Mouse (Mus musculus) neutrophil, adult 5-6 weeks (primary cell): Measurements from ENCODE around the gene Ces1b. TPM values are rescaled to one million over a fixed set of nuclear protein-coding genes. Genes with fewer than 3 reads are reported as not detected.

Experiments
- ATAC-seq: fragments of 151-379, 151-347 bp; 2 replicates; pipeline ENCODE4 v1.8.0; 2017; ENCODE audit warnings: mild to moderate bottlenecking, moderate TSS enrichment; ENCODE audit not compliant: insufficient number of reproducible peaks, poor library complexity, low FRiP score, severe bottlenecking; ENCODE audit errors: extremely low read depth
- total RNA-seq: library from RNA; stranded (forward); fragments of 200-1000 nt; gene quantifications from 2 replicates; pipeline ENCODE4 v1.2.3, GENCODE M21; 2017

The Ces1b gene
- not detected in 2 replicates for total RNA-seq

DNA sequence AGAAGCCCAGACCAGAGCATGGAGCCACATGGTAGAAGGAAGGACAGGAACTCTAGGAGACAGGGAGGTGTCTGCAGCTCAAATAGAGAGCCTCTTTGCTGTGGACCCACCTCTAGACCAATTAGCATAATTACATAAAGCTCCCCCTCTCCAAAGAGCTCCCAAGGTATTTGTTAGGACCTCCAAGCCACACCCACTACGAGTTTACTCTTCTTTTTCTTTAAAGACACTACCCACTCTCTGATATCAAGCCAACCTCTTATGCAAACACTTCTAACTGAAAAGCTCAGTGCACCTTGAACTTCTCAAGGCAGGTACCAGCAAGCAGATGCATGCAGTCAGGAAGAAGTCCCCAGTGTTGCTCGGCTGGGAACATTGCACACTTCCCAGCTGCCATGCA lies at the start of gene Ces1b:
TSS of gene Ces1b (minus strand) at position 131 of the 400 bp plus-strand sequence.
- no peak for ATAC-seq

- no peak for ATAC-seq
Observed at GRCm38 (mm10) chr8:93126476-93126875, 46.7 kb upstream of the Ces1b start.

DNA sequence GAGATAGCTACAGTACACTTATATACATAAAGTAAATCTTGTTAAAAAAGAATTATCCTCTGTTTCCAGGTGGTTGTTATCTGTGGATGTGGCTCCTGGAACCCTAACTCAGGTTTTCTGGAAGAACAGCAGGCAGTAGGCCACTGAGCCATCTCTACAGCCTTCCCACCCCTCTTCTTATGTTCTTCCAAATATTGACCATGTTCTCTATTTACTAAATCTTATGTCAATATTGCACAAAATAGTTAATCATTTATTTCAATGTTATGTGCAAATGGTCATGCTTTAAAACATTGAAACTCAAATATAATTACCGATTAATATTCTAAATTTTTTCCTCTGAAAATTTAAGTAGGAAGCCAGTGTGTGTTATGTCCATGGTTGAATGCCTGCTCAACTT lies 42.2 kb upstream of the Ces1b start:
- ATAC-seq, result no peak

- no peak for ATAC-seq
Observed at GRCm38 (mm10) chr8:93095376-93095775, 15.6 kb upstream of the Ces1b start.

DNA sequence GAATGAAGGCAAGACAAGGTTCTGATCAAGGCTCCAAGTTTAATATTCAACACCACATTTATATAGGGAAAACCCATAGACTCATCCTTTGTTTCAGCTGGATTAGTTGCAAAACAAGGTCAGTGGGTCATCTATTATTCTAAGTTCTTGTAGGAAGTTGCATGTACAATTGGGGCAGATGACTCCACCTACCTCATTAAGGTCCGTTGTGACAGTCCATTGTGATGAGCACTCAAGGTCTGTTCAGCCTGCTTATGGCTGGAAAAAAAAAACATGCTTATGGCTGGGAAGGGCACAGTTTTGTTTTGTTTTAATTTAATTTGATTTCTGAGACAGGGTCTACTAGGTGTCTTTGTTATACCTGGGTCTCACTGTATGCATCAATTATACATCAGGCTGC lies 11.5 kb upstream of the Ces1b start:
- no peak for ATAC-seq

DNA sequence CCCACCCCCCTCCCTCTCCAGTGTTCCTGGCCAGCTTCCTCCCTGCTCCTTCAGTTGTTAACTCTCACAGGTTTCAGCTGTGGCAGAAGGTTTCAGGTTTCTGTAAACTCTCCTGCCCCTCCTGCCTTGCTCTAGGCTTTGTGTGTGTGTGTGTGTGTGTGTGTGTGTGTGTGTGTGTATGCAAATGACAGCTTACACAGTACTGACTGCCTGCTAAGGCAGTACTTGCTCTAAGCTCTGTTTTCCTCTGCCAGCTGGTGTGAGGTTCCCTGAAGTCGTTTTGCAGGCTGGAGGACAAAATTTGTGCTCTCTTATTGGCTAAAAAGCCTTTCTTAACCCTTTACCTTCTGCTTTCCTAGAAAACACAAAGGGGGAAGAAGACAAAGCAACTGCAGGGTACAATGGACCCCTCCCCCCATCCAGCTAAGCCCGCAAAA lies 8.9 kb upstream of the Ces1b start:
- ATAC-seq, result no peak

- no peak for ATAC-seq
Observed at GRCm38 (mm10) chr8:93088193-93088592, 8.4 kb upstream of the Ces1b start.

DNA sequence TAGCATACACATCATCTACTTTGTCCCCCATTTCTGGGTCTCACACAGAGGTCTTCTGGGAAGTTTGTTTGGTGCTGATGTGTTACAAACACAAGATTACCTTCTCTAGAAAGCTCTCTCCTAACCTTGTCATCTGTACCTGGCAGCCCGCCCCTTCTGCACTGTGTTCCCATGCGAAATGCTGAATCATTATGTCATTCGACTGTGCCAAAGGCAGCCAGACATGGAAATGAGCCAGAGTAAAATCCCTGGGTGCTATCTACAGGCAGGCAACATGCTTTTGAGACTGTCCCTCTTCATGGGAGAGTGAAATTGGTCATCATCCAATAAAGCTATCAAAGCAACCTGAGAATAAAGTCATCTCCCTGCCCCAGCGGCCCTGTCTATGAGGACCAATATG lies 4.6 kb downstream of the Ces1b start:
- ATAC-seq, result no peak

DNA sequence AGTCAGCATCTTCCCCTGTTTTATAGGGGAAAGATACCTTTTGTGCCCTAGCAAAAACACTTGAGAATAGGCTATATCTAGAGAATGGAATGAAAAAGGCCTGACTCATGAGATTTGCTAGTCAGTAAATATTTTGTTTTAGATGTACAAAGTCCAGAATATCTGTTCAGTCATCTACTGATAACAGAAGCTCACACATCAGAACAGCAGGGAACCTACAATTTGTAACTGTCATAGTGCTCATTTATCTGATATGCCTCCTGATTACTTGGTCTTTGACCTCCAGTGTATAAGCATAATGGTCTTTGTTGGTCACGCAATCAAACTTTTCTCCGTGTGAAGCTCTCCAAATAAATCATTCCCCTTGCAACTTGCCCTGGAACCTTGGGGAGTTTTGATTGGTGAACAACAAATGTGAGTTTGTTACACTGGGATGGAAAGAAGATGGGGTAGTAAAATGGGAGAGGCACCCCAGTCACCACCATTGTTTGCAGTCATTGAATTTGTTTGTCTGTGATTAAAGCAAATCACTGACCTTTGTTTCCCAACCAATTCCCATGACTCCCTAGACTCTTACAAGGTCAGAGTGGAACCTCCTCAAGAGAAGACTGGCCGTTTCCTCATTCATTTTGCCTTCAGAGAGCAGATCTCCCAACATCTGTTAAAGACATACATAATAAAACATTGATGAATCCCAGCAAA lies 16.2 kb downstream of the Ces1b start:
- no peak for ATAC-seq

- ATAC-seq, result no peak
Observed at GRCm38 (mm10) chr8:93059185-93059584, 20.6 kb downstream of the Ces1b start.

GRCm38 (mm10) chr8:93055238-93055637 lies 24.6 kb downstream of the Ces1b start:
- ATAC-seq, result no peak

DNA sequence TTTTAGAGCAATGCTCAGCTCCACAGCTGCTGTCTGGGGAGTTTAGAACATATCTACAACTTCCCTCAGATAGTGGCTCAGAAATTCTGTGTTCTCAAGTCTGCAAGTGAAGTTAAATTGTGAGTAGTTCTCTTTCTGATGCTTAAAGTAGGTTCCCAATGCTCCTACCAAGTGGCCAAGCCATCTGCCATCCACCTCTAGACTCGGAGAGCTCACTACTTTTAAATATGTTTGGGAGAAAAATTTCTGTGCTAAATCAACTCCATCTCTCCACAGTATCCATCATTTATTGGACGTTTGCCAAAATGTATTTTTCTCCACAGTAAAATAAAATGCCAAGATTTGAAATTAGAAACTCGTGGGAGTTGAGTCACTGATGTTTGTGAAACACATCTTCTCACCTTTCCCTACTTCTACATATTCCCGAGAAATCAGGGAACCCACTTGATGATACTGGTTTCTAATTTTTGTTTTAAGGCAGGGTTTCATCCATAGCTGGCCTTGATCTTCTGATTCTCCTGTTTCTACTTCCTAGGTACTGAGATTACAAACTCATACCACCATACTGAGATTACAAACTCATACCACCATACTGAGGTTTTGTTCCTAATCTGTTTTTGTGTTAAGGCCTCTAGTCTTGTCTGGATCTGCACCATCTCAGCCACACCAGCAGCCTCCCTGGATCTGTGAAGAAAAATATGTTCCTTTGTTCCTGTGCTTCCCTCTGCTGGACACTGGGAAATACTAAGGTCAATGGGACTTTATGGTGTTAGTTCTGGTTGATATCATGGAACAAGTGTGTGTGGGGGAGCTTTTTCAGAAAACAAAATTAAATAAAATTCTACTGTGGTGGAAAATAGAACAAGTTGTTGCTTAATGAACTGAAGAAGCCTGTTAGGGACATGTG lies 31.1 kb downstream of the Ces1b start:
- ATAC-seq, result no peak

- ATAC-seq, result no peak
Observed at GRCm38 (mm10) chr8:93048092-93048491, 31.7 kb downstream of the Ces1b start, which contains the start of gene Ces1a. Gene Ces1a, minus strand, starts transcription at chr8:93048192.

GRCm38 (mm10) chr8:93043083-93043482 lies 36.7 kb downstream of the Ces1b start:
- ATAC-seq, result no peak

GRCm38 (mm10) chr8:93040776-93041567 lies 38.8 kb downstream of the Ces1b start:
- ATAC-seq, result no peak

GRCm38 (mm10) chr8:93040256-93040655 lies 39.6 kb downstream of the Ces1b start:
- ATAC-seq, result no peak

GRCm38 (mm10) chr8:93038831-93039230 lies 41.0 kb downstream of the Ces1b start:
- ATAC-seq, result no peak

DNA sequence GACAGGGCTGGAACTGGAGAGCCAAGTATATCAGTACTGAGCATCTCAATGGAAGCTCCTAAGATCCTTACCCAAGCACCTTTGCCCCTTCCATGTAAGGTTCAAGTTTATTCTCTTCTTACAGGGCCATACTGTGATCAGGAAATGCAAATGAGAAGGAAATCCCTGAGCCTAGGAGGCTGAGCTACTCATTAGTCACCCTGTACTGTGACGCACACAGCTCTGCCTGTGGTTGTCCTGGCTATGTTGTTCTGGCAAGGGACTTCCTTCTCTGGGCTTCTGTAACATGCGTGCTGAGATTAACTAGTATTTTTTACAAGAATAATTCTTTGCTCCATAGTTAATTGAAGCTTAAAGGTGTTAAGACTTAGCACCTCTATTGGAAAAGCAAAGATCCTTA lies 49.2 kb downstream of the Ces1b start:
- no peak for ATAC-seq

- ATAC-seq, result no peak
Observed at GRCm38 (mm10) chr8:93021738-93022137, 58.1 kb downstream of the Ces1b start.
